Mouse (Mus musculus) heart, embryonic 11.5 days (tissue): ENCODE measurements around the gene Smyd1. TPM values are rescaled to one million over a fixed set of nuclear protein-coding genes. Genes with fewer than 3 reads are reported as not detected.

ENCODE experiments used
- ATAC-seq: fragments of 200-750 bp; cut with Nextera tagmentation; replicated peaks from 2 replicates; pipeline ENCODE4 v1.8.0; 2017; ENCODE audit warnings: moderate library complexity; ENCODE audit not compliant: insufficient number of reproducible peaks, low FRiP score, low TSS enrichment
- H3K27ac ChIP-seq: fragments of 300-500 bp; sonication (generic); 2 replicates; pipeline ENCODE4 v1.5.1; 2014; ENCODE audit warnings: mild to moderate bottlenecking, low read depth, low read length
- H3K27me3 ChIP-seq: fragments of 300-500 bp; sonication (generic); 2 replicates; pipeline ENCODE4 v1.6.1; 2014; ENCODE audit warnings: mild to moderate bottlenecking, low read length, mixed read lengths; ENCODE audit not compliant: control insufficient read depth, insufficient read depth
- H3K36me3 ChIP-seq: fragments of 300-500 bp; sonication (generic); 2 replicates; pipeline ENCODE4 v1.6.1; 2014; ENCODE audit warnings: mild to moderate bottlenecking, low read length, moderate library complexity, mixed read lengths; ENCODE audit not compliant: control insufficient read depth, insufficient read depth
- H3K4me1 ChIP-seq: fragments of 300-500 bp; sonication (generic); 2 replicates; pipeline ENCODE4 v1.6.1; 2014; ENCODE audit warnings: low read length; ENCODE audit not compliant: control insufficient read depth, insufficient read depth
- H3K4me2 ChIP-seq: fragments of 300-500 bp; sonication (generic); 2 replicates; pipeline ENCODE4 v1.6.1; 2014; ENCODE audit warnings: mild to moderate bottlenecking, moderate library complexity
- H3K4me3 ChIP-seq: fragments of 300-500 bp; sonication (generic); 2 replicates; pipeline ENCODE4 v1.5.1; 2014; ENCODE audit warnings: low read depth, low read length
- H3K9ac ChIP-seq: fragments of 300-500 bp; sonication (generic); 2 replicates; pipeline ENCODE4 v1.6.1; 2014; ENCODE audit warnings: mild to moderate bottlenecking, low read depth, low read length, moderate library complexity
- H3K9me3 ChIP-seq: fragments of 300-500 bp; sonication (generic); replicated peaks from 2 replicates; pipeline ENCODE4 v1.6.1; 2016; ENCODE audit warnings: low read length; ENCODE audit not compliant: control insufficient read depth
- WGBS: fragments of 180-500 bp; shearing (Covaris S2); extraction: QIAGEN DNeasy Blood & Tissue Kit; methylation state at CpG from one replicate; pipeline ENCODE4 v1.1.7; 2014; ENCODE audit not compliant: insufficient replicate concordance; 5-methylcytosine and 5-hydroxymethylcytosine counted together
- polyA plus RNA-seq: library from polyadenylated mRNA; unstranded; fragments of >200 nt; fragmentation: Nextera tagmentation; extraction: Ambion mirVana; gene quantifications from 2 replicates; pipeline ENCODE4 v1.2.1, GENCODE M21; 2014

The Smyd1 gene
- polyA plus RNA-seq, 1 experiment from 2014 or later = 164 TPM

GRCm38 (mm10) chr6:71227157-71227770, 94.8 kb downstream of the Smyd1 start:
- Histone ChIP-seq H3K9ac (0 out of 2 replicates have a peak overlapping the region, but pooled peaks have one; percentile 34), H3K4me1 (peaks cover 29% of the 10 kb centered on the region), H3K4me3 (no peak overlapping the region), H3K27ac (peak overlapping the region; percentile 91), H3K9me3 (no peaks in the 10 kb centered on the region), H3K4me2 (peak overlapping the region; percentile 32), H3K27me3 (no peaks in the 10 kb centered on the region), H3K36me3 (no peaks in the 10 kb centered on the region; the same call in 1 of the 2 replicates)
- 9% methylated on average over 7 of the region's 7 CpGs for WGBS
- ATAC-seq = peak; percentile 75

- 31% methylated on average over 6 of the region's 6 CpGs for WGBS
- Histone ChIP-seq H3K4me3 (no peak overlapping the region), H3K27ac (peak overlapping the region; percentile 91), H3K9me3 (no peaks in the 10 kb centered on the region), H3K4me1 (peaks cover 29% of the 10 kb centered on the region), H3K27me3 (no peaks in the 10 kb centered on the region), H3K9ac (no peak overlapping the region), H3K4me2 (peak overlapping the region; percentile 32; the same call in 1 of the 2 replicates), H3K36me3 (no peaks in the 10 kb centered on the region; the same call in 1 of the 2 replicates)
- ATAC-seq = 0 out of 2 replicates have a peak, but pooled peaks have one; percentile 36
Measured at GRCm38 (mm10) chr6:71226544-71226943, 95.5 kb downstream of the Smyd1 start.

GRCm38 (mm10) chr6:71224184-71224943, 97.7 kb downstream of the Smyd1 start:
- Histone ChIP-seq H3K27ac (no peak overlapping the region), H3K4me1 (peaks cover 29% of the 10 kb centered on the region), H3K9ac (no peak overlapping the region), H3K9me3 (no peaks in the 10 kb centered on the region), H3K27me3 (no peaks in the 10 kb centered on the region), H3K36me3 (0 out of 2 replicates have a peak, but pooled peaks cover 4% of the 10 kb centered on the region), H3K4me3 (no peak overlapping the region), H3K4me2 (no peak overlapping the region)
- ATAC-seq = no peak
- 62% methylated on average over 3 of the region's 3 CpGs for WGBS

- Histone ChIP-seq H3K4me1 (peaks cover 11% of the 10 kb centered on the region), H3K4me2 (no peak overlapping the region), H3K36me3 (0 out of 2 replicates have a peak, but pooled peaks cover 4% of the 10 kb centered on the region), H3K9me3 (no peaks in the 10 kb centered on the region), H3K27me3 (no peaks in the 10 kb centered on the region), H3K4me3 (no peak overlapping the region), H3K27ac (no peak overlapping the region), H3K9ac (no peak overlapping the region)
- WGBS = 81% methylated on average over 4 of the region's 4 CpGs
- ATAC-seq = no peak
Measured at GRCm38 (mm10) chr6:71221501-71221900, 100.5 kb downstream of the Smyd1 start.

GRCm38 (mm10) chr6:71212471-71212870, 109.6 kb downstream of the Smyd1 start:
- Histone ChIP-seq H3K36me3 (0 out of 2 replicates have a peak, but pooled peaks cover 7% of the 10 kb centered on the region), H3K9ac (no peak overlapping the region), H3K9me3 (no peaks in the 10 kb centered on the region), H3K27me3 (no peaks in the 10 kb centered on the region), H3K4me1 (no peaks in the 10 kb centered on the region), H3K27ac (no peak overlapping the region), H3K4me3 (no peak overlapping the region), H3K4me2 (no peak overlapping the region)
- WGBS = 92% methylated on average over 3 of the region's 3 CpGs
- ATAC-seq = no peak

GRCm38 (mm10) chr6:71211917-71212316, 110.1 kb downstream of the Smyd1 start:
- no peak overlapping the region for H3K4me3 ChIP-seq
- no peaks in the 10 kb centered on the region for H3K27me3 ChIP-seq
- H3K27ac ChIP-seq = no peak overlapping the region
- H3K9ac ChIP-seq = no peak overlapping the region
- 0 out of 2 replicates have a peak, but pooled peaks cover 7% of the 10 kb centered on the region for H3K36me3 ChIP-seq
- H3K4me2 ChIP-seq = no peak overlapping the region
- H3K4me1 ChIP-seq = no peaks in the 10 kb centered on the region
- ATAC-seq = no peak
- H3K9me3 ChIP-seq = no peaks in the 10 kb centered on the region
- WGBS = 37% methylated on average over 7 of the region's 7 CpGs

- Histone ChIP-seq H3K4me2 (no peak overlapping the region), H3K9me3 (no peaks in the 10 kb centered on the region), H3K36me3 (0 out of 2 replicates have a peak, but pooled peaks cover 2% of the 10 kb centered on the region), H3K4me3 (no peak overlapping the region), H3K27me3 (no peaks in the 10 kb centered on the region), H3K4me1 (no peaks in the 10 kb centered on the region), H3K9ac (no peak overlapping the region), H3K27ac (no peak overlapping the region)
- WGBS = 82% methylated on average over 2 of the region's 2 CpGs
- no peak for ATAC-seq
Measured at GRCm38 (mm10) chr6:71208691-71209090, 113.3 kb downstream of the Smyd1 start.

- 85% methylated on average over 8 of the region's 8 CpGs for WGBS
- ATAC-seq = no peak
- Histone ChIP-seq H3K27me3 (no peaks in the 10 kb centered on the region), H3K4me1 (no peaks in the 10 kb centered on the region), H3K9ac (no peak overlapping the region), H3K4me3 (no peak overlapping the region), H3K4me2 (no peak overlapping the region), H3K27ac (no peak overlapping the region), H3K9me3 (no peaks in the 10 kb centered on the region), H3K36me3 (no peaks in the 10 kb centered on the region)
Measured at GRCm38 (mm10) chr6:71204166-71204565, 117.9 kb downstream of the Smyd1 start.
